Mouse (Mus musculus) MEL (cell line): ENCODE data around the gene Babam1. TPM values are rescaled to one million over a fixed set of nuclear protein-coding genes. Genes with fewer than 3 reads are reported as not detected.
A peak's percentile ranks its signal among the peaks of the same experiment; 100 is the strongest.

Experiments
- DNase-seq: peaks from one replicate; pipeline ENCODE4 v3.0.0; 2011; ENCODE audit warnings: low read depth, low spot score
- H3K27ac ChIP-seq: 2 replicates; pipeline ENCODE4 v1.5.1; 2012; ENCODE audit warnings: low read depth, mild to moderate bottlenecking, control low read depth, low read length, moderate library complexity; ENCODE audit not compliant: control insufficient read depth
- H3K27me3 ChIP-seq, 2 experiments: fragments of 150-350 bp in 1 of 2; sonication (generic) in 1 of 2; 2 replicates each; pipeline ENCODE4 v1.6.1; 2012; ENCODE audit warnings: low read length in 2 of 2, mild to moderate bottlenecking in 2 of 2, improper control_type of control experiment in 1 of 2, moderate library complexity in 1 of 2; ENCODE audit not compliant: insufficient read depth in 2 of 2, control insufficient read depth in 1 of 2
- H3K36me3 ChIP-seq, 2 experiments: 2 replicates each; pipeline ENCODE4 v1.6.1; 2012 to 2014; ENCODE audit warnings: low read length in 2 of 2, improper control_type of control experiment in 1 of 2, inconsistent platforms in 1 of 2, mild to moderate bottlenecking in 1 of 2; ENCODE audit not compliant: insufficient read depth in 2 of 2, control insufficient read depth in 1 of 2
- H3K4me1 ChIP-seq, 2 experiments: fragments of 150-350 bp in 1 of 2; sonication (generic) in 1 of 2; 2 replicates each; pipeline ENCODE4 v1.6.1; 2012; ENCODE audit warnings: low read length in 2 of 2, improper control_type of control experiment in 1 of 2, mild to moderate bottlenecking in 1 of 2; ENCODE audit not compliant: insufficient read depth in 2 of 2, control insufficient read depth in 1 of 2
- H3K4me3 ChIP-seq, 2 experiments: fragments of 150-350 bp in 1 of 2; sonication (generic) in 1 of 2; 2 replicates each; pipeline ENCODE4 v1.5.1; 2012; ENCODE audit warnings: low read depth in 2 of 2, low read length in 2 of 2, mild to moderate bottlenecking in 2 of 2, moderate library complexity in 2 of 2, control low read depth in 1 of 2, improper control_type of control experiment in 1 of 2; ENCODE audit not compliant: control insufficient read depth in 1 of 2, insufficient read depth in 1 of 2
- H3K79me2 ChIP-seq: 2 replicates; pipeline ENCODE4 v1.6.1; 2012; ENCODE audit warnings: mild to moderate bottlenecking, low read length, moderate library complexity; ENCODE audit not compliant: control insufficient read depth, poor library complexity, insufficient read depth
- H3K9ac ChIP-seq: 2 replicates; pipeline ENCODE4 v1.6.1; 2012; ENCODE audit warnings: low read depth, mild to moderate bottlenecking, control low read depth, low read length, moderate library complexity; ENCODE audit not compliant: control insufficient read depth, poor library complexity, severe bottlenecking
- H3K9me3 ChIP-seq: fragments of 150-350 bp; sonication (generic); replicated peaks from 2 replicates; pipeline ENCODE4 v1.6.1; 2012; ENCODE audit warnings: mild to moderate bottlenecking, low read length, improper control_type of control experiment, moderate library complexity; ENCODE audit not compliant: insufficient read depth
- ELF1 ChIP-seq: IDR thresholded peaks from 2 replicates; pipeline ENCODE4 v1.6.1; 2014; ENCODE audit warnings: low read depth, mild to moderate bottlenecking, inconsistent platforms, low read length, improper control_type of control experiment, moderate library complexity
- ETS1 ChIP-seq: IDR thresholded peaks from 2 replicates; pipeline ENCODE4 v1.6.1; 2012; ENCODE audit warnings: low read depth, mild to moderate bottlenecking, inconsistent platforms, low read length, improper control_type of control experiment, moderate library complexity
- GATA1 ChIP-seq: IDR thresholded peaks from 2 replicates; pipeline ENCODE4 v1.6.1; 2011; ENCODE audit warnings: low read depth, low read length, improper control_type of control experiment
- HCFC1 ChIP-seq: IDR thresholded peaks from 2 replicates; pipeline ENCODE4 v1.6.1; 2012; ENCODE audit warnings: low read depth, mild to moderate bottlenecking, inconsistent platforms, low read length, improper control_type of control experiment, moderate library complexity
- KAT2A ChIP-seq: conservative IDR thresholded peaks from 2 replicates; pipeline ENCODE4 v1.6.1; 2012; ENCODE audit warnings: low read depth, low read length, improper control_type of control experiment, inconsistent platforms
- MYB ChIP-seq: IDR thresholded peaks from 2 replicates; pipeline ENCODE4 v1.6.1; 2011; ENCODE audit warnings: mild to moderate bottlenecking, low read depth, low read length, improper control_type of control experiment
- MYC ChIP-seq: IDR thresholded peaks from 2 replicates; pipeline ENCODE4 v1.6.1; 2011; ENCODE audit warnings: low read depth, mild to moderate bottlenecking, low read length, improper control_type of control experiment, moderate library complexity
- NELFE ChIP-seq: IDR thresholded peaks from 2 replicates; pipeline ENCODE4 v1.6.1; 2011; ENCODE audit warnings: low read depth, low read length, improper control_type of control experiment
- NRF1 ChIP-seq: IDR thresholded peaks from 2 replicates; pipeline ENCODE4 v1.6.1; 2014; ENCODE audit warnings: low read depth, mild to moderate bottlenecking, inconsistent platforms, low read length, improper control_type of control experiment, moderate library complexity; ENCODE audit not compliant: poor library complexity, insufficient read depth, severe bottlenecking
- POLR2A ChIP-seq, 2 experiments: IDR thresholded peaks; 2 replicates each; pipeline ENCODE4 v1.6.1; 2011 to 2012; ENCODE audit warnings: low read length in 2 of 2, mild to moderate bottlenecking in 2 of 2, control low read depth in 1 of 2, improper control_type of control experiment in 1 of 2, low read depth in 1 of 2, moderate library complexity in 1 of 2; ENCODE audit not compliant: control insufficient read depth in 1 of 2, insufficient read depth in 1 of 2, poor library complexity in 1 of 2
- RAD21 ChIP-seq: IDR thresholded peaks from 2 replicates; pipeline ENCODE4 v1.6.1; 2011; ENCODE audit warnings: mild to moderate bottlenecking, low read depth, low read length, improper control_type of control experiment
- SIN3A ChIP-seq: IDR thresholded peaks from 2 replicates; pipeline ENCODE4 v1.6.1; 2012; ENCODE audit warnings: low read length, improper control_type of control experiment, inconsistent platforms
- TBP ChIP-seq: IDR thresholded peaks from 2 replicates; pipeline ENCODE4 v1.8.0; 2011; ENCODE audit warnings: low read depth, low read length, improper control_type of control experiment
- TCF12 ChIP-seq: IDR thresholded peaks from 2 replicates; pipeline ENCODE4 v1.6.1; 2014; ENCODE audit warnings: low read depth, mild to moderate bottlenecking, inconsistent platforms, low read length, improper control_type of control experiment, moderate library complexity
- UBTF ChIP-seq: IDR thresholded peaks from 2 replicates; pipeline ENCODE4 v1.6.1; 2012; ENCODE audit warnings: low read depth, mild to moderate bottlenecking, inconsistent platforms, low read length, improper control_type of control experiment, moderate library complexity, borderline replicate concordance; ENCODE audit not compliant: insufficient read depth
- ZC3H11A ChIP-seq: IDR thresholded peaks from 2 replicates; pipeline ENCODE4 v1.6.1; 2012; ENCODE audit warnings: low read depth, mild to moderate bottlenecking, inconsistent platforms, low read length, improper control_type of control experiment
- ZKSCAN1 ChIP-seq: IDR thresholded peaks from 2 replicates; pipeline ENCODE4 v1.6.1; 2012; ENCODE audit warnings: low read depth, mild to moderate bottlenecking, inconsistent platforms, low read length, improper control_type of control experiment, moderate library complexity
- ZMIZ1 ChIP-seq: IDR thresholded peaks from 2 replicates; pipeline ENCODE4 v1.6.1; 2012; ENCODE audit warnings: low read depth, mild to moderate bottlenecking, inconsistent platforms, low read length, improper control_type of control experiment, moderate library complexity
- polyA plus RNA-seq, 2 experiments: library from polyadenylated mRNA; stranded (reverse) in 1 of 2; unstranded in 1 of 2; fragments of >175 nt in 1 of 2; fragments of >200 nt in 1 of 2; gene quantifications; 2 replicates each; pipeline versions ENCODE4 v1.2.1 to v1.2.4; 2012; ENCODE audit warnings: low replicate concordance in 2 of 2, low read depth in 1 of 2; ENCODE audit not compliant: insufficient read length in 2 of 2, insufficient read depth in 1 of 2, missing spikeins in 1 of 2
- total RNA-seq: library from RNA; depleted of rRNA; stranded (reverse); fragments of 300-350 nt; gene quantifications from 2 replicates; pipeline ENCODE4 v1.2.3, GENCODE M21; 2012; rRNA removed

Babam1 gene
- total RNA-seq (54.5 and 59.6 TPM in 2 replicates), polyA plus RNA-seq (100 to 1,000 TPM in 1 of 2 experiments, not detected in 1; 132 TPM)

GRCm38 (mm10) chr8:71396639-71397305, at the start of gene Babam1:
TSS of gene Babam1 (plus strand) at chr8:71396861.
- Histone ChIP-seq H3K79me2 (peaks cover 4% of the 10 kb centered on the region; the same call in 1 of the 2 replicates), H3K4me1 (peaks cover 0 to 7% of the 10 kb centered on the region in 2 experiments; a peak in 2 of 4 replicates), H3K4me3 (peak within 1 kb of the TSS; percentile 81 to 92), H3K36me3 (peaks cover 0 to 8% of the 10 kb centered on the region in 2 experiments; a peak in 2 of 4 replicates), H3K27me3 (no peaks in the 10 kb centered on the region), H3K9me3 (no peaks in the 10 kb centered on the region), H3K9ac (peak within 1 kb of the TSS; percentile 84), H3K27ac (peak within 1 kb of the TSS; percentile 70)
- TF ChIP-seq HCFC1, result peak; percentile 100
- no peak for TF ChIP-seq RAD21
- peak; percentile 94 for TF ChIP-seq SIN3A
- 0 out of 2 replicates have a peak, but pooled peaks have one; percentile 23 for TF ChIP-seq MYC
- TF ChIP-seq NELFE, result peak; percentile 72
- TF ChIP-seq NRF1, result 0 out of 2 replicates have a peak, but pooled peaks have one; percentile 23
- peak; percentile 50; the same call in 1 of the 2 replicates for TF ChIP-seq TCF12
- TF ChIP-seq ZC3H11A, result no peak
- peak; percentile 90 for TF ChIP-seq KAT2A
- TF ChIP-seq POLR2A (IDR thresholded peaks at IDR 0.05; ENCODE audit: control insufficient read depth in 1 of 2, insufficient read depth in 1 of 2, low read depth in 1 of 2, low read length in 2 of 2, poor library complexity in 1 of 2), result peak; percentile 74 to 87
- TF ChIP-seq UBTF, result no peak
- 0 out of 2 replicates have a peak, but pooled peaks have one; percentile 31 for TF ChIP-seq ZMIZ1
- 0 out of 2 replicates have a peak, but pooled peaks have one; percentile 26 for TF ChIP-seq ETS1
- TF ChIP-seq TBP, result peak; percentile 78
- TF ChIP-seq ZKSCAN1, result no peak
- TF ChIP-seq ELF1, result peak; percentile 89
- peak; percentile 99 for DNase-seq

GRCm38 (mm10) chr8:71351117-71351516, 45.5 kb upstream of the Babam1 start:
- DNase-seq, result no peak
- Histone ChIP-seq H3K9me3 (no peaks in the 10 kb centered on the region), H3K4me3 (no peak overlapping the region), H3K27ac (no peak overlapping the region), H3K79me2 (no peaks in the 10 kb centered on the region), H3K4me1 (no peaks in the 10 kb centered on the region), H3K9ac (no peak overlapping the region), H3K36me3 (peaks cover 0 to 3% of the 10 kb centered on the region in 2 experiments; a peak in 2 of 4 replicates)
- TF ChIP-seq POLR2A (IDR thresholded peaks at IDR 0.05; ENCODE audit: control insufficient read depth in 1 of 2, insufficient read depth in 1 of 2, low read depth in 1 of 2, low read length in 2 of 2, poor library complexity in 1 of 2), result no peak
- no peak for TF ChIP-seq GATA1
- TF ChIP-seq MYB, result no peak
- TF ChIP-seq, all 39 proteins: peak for 0
- H3K27me3 ChIP-seq, result no peaks in the 10 kb centered on the region
